Mouse (Mus musculus): ENCODE data around the gene Tmem204. TPM values are rescaled to one million over a fixed set of nuclear protein-coding genes. Genes with fewer than 3 reads are reported as not detected.
A peak's percentile ranks its signal among the peaks of the same experiment; 100 is the strongest.

The Tmem204 gene
- polyA plus RNA-seq, 1 experiment from 2014 or later = 10.7 TPM

DNA sequence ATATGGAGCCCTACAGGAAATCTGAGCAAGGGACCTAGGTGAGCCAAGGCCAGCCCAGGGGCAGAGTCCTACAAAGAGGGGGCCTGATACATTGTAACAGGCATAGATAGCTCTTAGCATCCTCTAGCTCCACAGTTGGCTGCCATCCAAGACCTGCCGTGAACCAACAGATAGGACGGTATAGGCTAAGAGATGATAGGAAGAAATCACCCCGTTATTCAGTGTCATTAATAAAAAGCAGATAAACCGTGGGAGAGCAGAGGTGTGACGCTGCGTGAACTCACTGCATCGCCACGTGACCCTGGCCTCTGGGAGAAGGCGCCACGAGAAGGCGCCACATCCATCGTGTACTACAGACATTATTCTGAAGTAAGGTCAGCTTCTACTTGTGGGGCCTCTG lies 19.5 kb downstream of the Tmem204 start:
- no peak overlapping the region for H3K4me2 ChIP-seq (replicated peaks; ENCODE audit: low read depth, low read length)
- no peaks in the 10 kb centered on the region for H3K9me3 ChIP-seq (ENCODE audit: control insufficient read depth, low read length)
- 93% methylated on average over 12 of the region's 12 CpGs for WGBS
- no peaks in the 10 kb centered on the region for H3K27me3 ChIP-seq (ENCODE audit: control insufficient read depth, insufficient read depth, low read length)
- H3K4me3 ChIP-seq (ENCODE audit: low read depth, low read length) = no peak overlapping the region
- no peaks in the 10 kb centered on the region for H3K4me1 ChIP-seq (replicated peaks; ENCODE audit: control insufficient read depth, insufficient read depth, low read length)
- H3K27ac ChIP-seq (ENCODE audit: low read depth, low read length) = no peak overlapping the region
- ATAC-seq (ENCODE audit: low FRiP score) = no peak
- H3K36me3 ChIP-seq (ENCODE audit: control insufficient read depth, insufficient read depth, low read length) = no peaks in the 10 kb centered on the region
- no peak overlapping the region for H3K9ac ChIP-seq (ENCODE audit: low read depth, low read length)
- no peak for DNase-seq (ENCODE audit: low spot score)

DNA sequence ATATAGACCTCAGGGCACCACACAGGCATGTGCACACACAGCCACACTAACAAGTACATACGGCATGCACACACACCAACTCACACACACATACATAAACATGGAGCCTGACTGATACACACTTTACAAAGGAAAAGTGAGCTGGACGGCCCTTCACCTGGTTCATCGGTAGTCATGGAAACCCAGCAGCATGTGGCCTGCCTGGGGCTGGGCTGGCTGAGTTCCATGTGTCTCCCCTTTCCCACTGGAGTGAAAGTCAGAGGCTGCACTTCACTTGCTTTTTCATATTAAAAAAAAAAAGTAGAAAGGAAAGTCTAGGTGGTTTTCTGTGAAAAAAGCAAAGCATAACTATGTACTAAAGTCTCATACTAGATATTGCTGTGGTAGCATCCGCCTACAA lies 20.1 kb downstream of the Tmem204 start:
- H3K4me3 ChIP-seq (ENCODE audit: low read depth, low read length) = no peak overlapping the region
- DNase-seq (ENCODE audit: low spot score) (no peak), ATAC-seq (ENCODE audit: low FRiP score) (no peak)
- no peaks in the 10 kb centered on the region for H3K4me1 ChIP-seq (replicated peaks; ENCODE audit: control insufficient read depth, insufficient read depth, low read length)
- no peak overlapping the region for H3K9ac ChIP-seq (ENCODE audit: low read depth, low read length)
- H3K4me2 ChIP-seq (replicated peaks; ENCODE audit: low read depth, low read length) = no peak overlapping the region
- H3K9me3 ChIP-seq (ENCODE audit: control insufficient read depth, low read length) = no peaks in the 10 kb centered on the region
- 81% methylated on average over 4 of the region's 4 CpGs for WGBS
- no peaks in the 10 kb centered on the region for H3K36me3 ChIP-seq (ENCODE audit: control insufficient read depth, insufficient read depth, low read length)
- H3K27me3 ChIP-seq (ENCODE audit: control insufficient read depth, insufficient read depth, low read length) = no peaks in the 10 kb centered on the region
- H3K27ac ChIP-seq (ENCODE audit: low read depth, low read length) = no peak overlapping the region

DNA sequence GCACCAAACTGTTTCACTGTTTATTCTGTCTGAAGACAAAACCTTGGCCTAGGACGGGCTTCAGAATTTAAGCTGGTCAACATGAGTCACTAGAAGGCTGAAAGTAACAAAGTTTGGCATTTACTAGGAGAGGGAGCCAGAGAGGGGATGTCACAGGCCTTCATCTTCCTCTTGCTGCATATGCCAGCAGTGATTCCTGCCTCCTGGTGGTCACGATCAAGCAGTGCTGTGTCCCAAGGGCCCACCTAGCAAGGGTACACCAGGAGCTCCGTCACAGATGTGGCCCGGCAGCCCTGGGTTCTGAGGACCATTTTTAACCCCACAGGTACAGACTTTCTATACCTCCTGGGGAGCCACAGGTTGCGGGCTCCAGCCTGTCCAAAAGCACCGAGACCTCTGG lies 26.4 kb downstream of the Tmem204 start:
- WGBS = 84% methylated on average over 6 of the region's 6 CpGs

DNA sequence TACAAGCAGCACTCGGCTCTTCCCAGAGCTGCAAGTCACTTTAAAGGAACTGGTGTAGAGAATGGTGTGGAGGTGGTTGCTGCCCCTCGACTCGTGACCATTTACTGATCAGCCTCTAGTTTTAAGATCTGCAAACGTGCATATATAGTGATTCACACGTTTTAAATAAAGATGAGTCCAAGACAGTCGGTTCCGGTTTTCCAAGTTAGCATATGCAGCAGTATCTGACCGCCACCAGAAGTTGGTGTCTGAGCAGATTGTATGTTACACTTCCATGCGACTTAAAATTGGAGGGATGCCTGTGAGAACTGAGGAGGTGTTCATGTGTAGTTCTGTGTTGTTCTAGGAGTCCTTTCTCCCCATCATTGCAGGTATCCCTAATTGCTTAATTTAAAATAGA lies 30.1 kb downstream of the Tmem204 start:
- Histone ChIP-seq H3K9me3 (ENCODE audit: control insufficient read depth, low read length) (no peaks in the 10 kb centered on the region), H3K9ac (ENCODE audit: low read depth, low read length) (no peak overlapping the region), H3K27ac (ENCODE audit: low read depth, low read length) (no peak overlapping the region), H3K4me2 (replicated peaks; ENCODE audit: low read depth, low read length) (no peak overlapping the region), H3K36me3 (ENCODE audit: control insufficient read depth, insufficient read depth, low read length) (no peaks in the 10 kb centered on the region), H3K4me3 (ENCODE audit: low read depth, low read length) (no peak overlapping the region), H3K4me1 (replicated peaks; ENCODE audit: control insufficient read depth, insufficient read depth, low read length) (no peaks in the 10 kb centered on the region), H3K27me3 (ENCODE audit: control insufficient read depth, insufficient read depth, low read length) (no peaks in the 10 kb centered on the region)
- ATAC-seq (ENCODE audit: low FRiP score) (no peak), DNase-seq (ENCODE audit: low spot score) (no peak)
- 84% methylated on average over 9 of the region's 9 CpGs for WGBS

More for the DNA sequence above, 26.4 kb downstream of the Tmem204 start:
- no peak overlapping the region for H3K4me2 ChIP-seq (replicated peaks; ENCODE audit: low read depth, low read length)
- no peaks in the 10 kb centered on the region for H3K4me1 ChIP-seq (replicated peaks; ENCODE audit: control insufficient read depth, insufficient read depth, low read length)
- no peak overlapping the region for H3K9ac ChIP-seq (ENCODE audit: low read depth, low read length)
- H3K9me3 ChIP-seq (ENCODE audit: control insufficient read depth, low read length) = no peaks in the 10 kb centered on the region
- DNase-seq (ENCODE audit: low spot score) (no peak), ATAC-seq (ENCODE audit: low FRiP score) (no peak)
- no peak overlapping the region for H3K4me3 ChIP-seq (ENCODE audit: low read depth, low read length)
- H3K36me3 ChIP-seq (ENCODE audit: control insufficient read depth, insufficient read depth, low read length) = no peaks in the 10 kb centered on the region
- no peak overlapping the region for H3K27ac ChIP-seq (ENCODE audit: low read depth, low read length)
- H3K27me3 ChIP-seq (ENCODE audit: control insufficient read depth, insufficient read depth, low read length) = no peaks in the 10 kb centered on the region

DNA sequence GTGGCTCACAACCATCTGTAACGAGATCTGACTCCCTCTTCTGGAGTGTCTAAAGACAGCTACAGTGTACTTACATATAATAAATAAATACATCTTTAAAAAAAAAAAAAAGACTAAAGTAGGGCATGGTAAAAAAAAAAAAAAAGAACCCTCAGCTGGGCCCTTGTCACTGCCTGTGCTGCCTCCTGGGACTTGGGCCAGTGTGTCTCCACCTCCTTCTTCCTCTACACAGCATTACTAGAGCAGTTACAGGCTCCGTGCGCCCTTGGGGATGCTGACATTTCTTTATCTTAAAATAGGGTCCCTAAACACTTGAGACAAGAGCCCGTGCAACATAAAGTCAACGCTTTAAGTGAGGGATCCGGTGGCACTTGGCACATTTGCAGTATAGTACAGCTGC lies 36.2 kb downstream of the Tmem204 start:
- Histone ChIP-seq H3K9ac (ENCODE audit: low read depth, low read length) (no peak overlapping the region), H3K4me2 (replicated peaks; ENCODE audit: low read depth, low read length) (no peak overlapping the region), H3K36me3 (ENCODE audit: control insufficient read depth, insufficient read depth, low read length) (no peaks in the 10 kb centered on the region), H3K27me3 (ENCODE audit: control insufficient read depth, insufficient read depth, low read length) (no peaks in the 10 kb centered on the region), H3K27ac (ENCODE audit: low read depth, low read length) (no peak overlapping the region), H3K9me3 (ENCODE audit: control insufficient read depth, low read length) (no peaks in the 10 kb centered on the region), H3K4me3 (ENCODE audit: low read depth, low read length) (no peak overlapping the region), H3K4me1 (replicated peaks; ENCODE audit: control insufficient read depth, insufficient read depth, low read length) (no peaks in the 10 kb centered on the region)
- no peak for DNase-seq (ENCODE audit: low spot score)
- 97% methylated on average over 5 of the region's 6 CpGs for WGBS
- no peak for ATAC-seq (ENCODE audit: low FRiP score)

DNA sequence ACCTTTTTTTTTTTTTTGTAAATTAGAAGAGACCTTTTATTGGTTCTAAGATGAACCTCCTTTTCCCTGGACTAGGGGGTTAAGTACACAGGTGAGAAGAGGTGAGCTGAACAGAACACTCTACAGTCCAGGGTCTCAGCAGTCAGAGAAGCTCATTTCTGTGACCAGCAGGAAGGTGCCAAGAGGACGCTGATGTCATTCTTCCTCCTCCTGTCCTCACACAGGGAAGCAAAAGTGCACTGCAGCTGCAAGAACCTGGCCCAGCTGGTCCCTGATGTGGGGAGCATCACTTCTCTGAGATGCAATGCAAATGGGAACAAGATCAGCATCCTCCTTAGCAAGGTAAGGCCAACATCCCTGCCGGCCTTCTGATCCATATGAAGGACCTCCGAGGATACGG lies 38.1 kb downstream of the Tmem204 start:
- Histone ChIP-seq H3K9me3 (ENCODE audit: control insufficient read depth, low read length) (no peaks in the 10 kb centered on the region), H3K36me3 (ENCODE audit: control insufficient read depth, insufficient read depth, low read length) (no peaks in the 10 kb centered on the region), H3K9ac (ENCODE audit: low read depth, low read length) (no peak overlapping the region), H3K4me1 (replicated peaks; ENCODE audit: control insufficient read depth, insufficient read depth, low read length) (no peaks in the 10 kb centered on the region), H3K27me3 (ENCODE audit: control insufficient read depth, insufficient read depth, low read length) (no peaks in the 10 kb centered on the region), H3K4me3 (ENCODE audit: low read depth, low read length) (no peak overlapping the region), H3K4me2 (replicated peaks; ENCODE audit: low read depth, low read length) (no peak overlapping the region), H3K27ac (ENCODE audit: low read depth, low read length) (no peak overlapping the region)
- 88% methylated on average over 4 of the region's 4 CpGs for WGBS
- no peak for DNase-seq (ENCODE audit: low spot score)
- ATAC-seq (ENCODE audit: low FRiP score) = no peak

DNA sequence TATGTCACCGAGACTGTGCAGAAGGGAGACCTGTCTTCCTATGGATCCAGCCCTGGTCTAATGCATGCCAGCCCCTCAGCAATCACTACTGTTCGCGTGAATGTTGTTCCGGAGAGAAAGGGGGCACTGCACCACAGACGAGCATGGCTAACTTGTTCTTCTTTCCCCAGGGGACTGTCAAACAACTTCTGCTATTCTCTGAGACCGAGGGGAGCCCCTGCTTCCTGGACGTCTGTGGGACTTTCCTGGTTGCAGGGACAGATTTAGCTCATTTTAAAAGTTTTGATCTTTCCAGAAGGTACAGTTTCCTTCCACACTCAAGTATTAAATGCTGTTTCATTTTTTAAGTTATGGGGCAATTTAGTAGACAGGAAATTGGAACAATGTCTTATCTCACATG lies 38.5 kb downstream of the Tmem204 start:
- H3K27ac ChIP-seq (ENCODE audit: low read depth, low read length) = no peak overlapping the region
- H3K4me1 ChIP-seq (replicated peaks; ENCODE audit: control insufficient read depth, insufficient read depth, low read length) = no peaks in the 10 kb centered on the region
- no peak overlapping the region for H3K4me2 ChIP-seq (replicated peaks; ENCODE audit: low read depth, low read length)
- 79% methylated on average over 7 of the region's 7 CpGs for WGBS
- no peaks in the 10 kb centered on the region for H3K9me3 ChIP-seq (ENCODE audit: control insufficient read depth, low read length)
- no peak overlapping the region for H3K4me3 ChIP-seq (ENCODE audit: low read depth, low read length)
- H3K36me3 ChIP-seq (ENCODE audit: control insufficient read depth, insufficient read depth, low read length) = no peaks in the 10 kb centered on the region
- ATAC-seq (ENCODE audit: low FRiP score) = no peak
- no peaks in the 10 kb centered on the region for H3K27me3 ChIP-seq (ENCODE audit: control insufficient read depth, insufficient read depth, low read length)
- DNase-seq (ENCODE audit: low spot score) = no peak
- no peak overlapping the region for H3K9ac ChIP-seq (ENCODE audit: low read depth, low read length)

DNA sequence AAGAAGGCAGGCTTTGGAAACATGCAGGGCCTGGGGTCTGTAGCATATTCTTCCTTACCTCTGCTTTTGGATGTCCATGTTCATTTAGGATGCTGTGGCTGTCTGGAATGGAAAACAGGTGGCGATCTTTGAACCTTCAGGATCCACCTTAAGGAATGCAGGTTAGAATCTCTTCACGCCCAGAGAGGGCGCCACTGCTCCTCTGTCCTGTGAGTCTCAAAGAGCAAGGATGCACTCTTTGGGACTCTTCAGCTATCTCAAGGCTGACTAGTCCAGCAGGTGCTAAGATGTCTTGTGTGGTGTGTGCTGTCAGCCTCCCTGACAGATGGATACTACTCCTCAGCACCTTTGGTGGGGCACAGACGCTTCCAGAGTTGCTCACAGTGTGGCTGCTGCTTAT lies 47.2 kb downstream of the Tmem204 start:
- no peak overlapping the region for H3K9ac ChIP-seq (ENCODE audit: low read depth, low read length)
- H3K27me3 ChIP-seq (ENCODE audit: control insufficient read depth, insufficient read depth, low read length) = no peaks in the 10 kb centered on the region
- no peak overlapping the region for H3K4me2 ChIP-seq (replicated peaks; ENCODE audit: low read depth, low read length)
- 68% methylated on average over 4 of the region's 4 CpGs for WGBS
- no peak for ATAC-seq (ENCODE audit: low FRiP score)
- H3K36me3 ChIP-seq (ENCODE audit: control insufficient read depth, insufficient read depth, low read length) = no peaks in the 10 kb centered on the region
- no peak overlapping the region for H3K4me3 ChIP-seq (ENCODE audit: low read depth, low read length)
- H3K27ac ChIP-seq (ENCODE audit: low read depth, low read length) = no peak overlapping the region
- DNase-seq (ENCODE audit: low spot score) = no peak
- no peaks in the 10 kb centered on the region for H3K4me1 ChIP-seq (replicated peaks; ENCODE audit: control insufficient read depth, insufficient read depth, low read length)
- no peaks in the 10 kb centered on the region for H3K9me3 ChIP-seq (ENCODE audit: control insufficient read depth, low read length)

DNA sequence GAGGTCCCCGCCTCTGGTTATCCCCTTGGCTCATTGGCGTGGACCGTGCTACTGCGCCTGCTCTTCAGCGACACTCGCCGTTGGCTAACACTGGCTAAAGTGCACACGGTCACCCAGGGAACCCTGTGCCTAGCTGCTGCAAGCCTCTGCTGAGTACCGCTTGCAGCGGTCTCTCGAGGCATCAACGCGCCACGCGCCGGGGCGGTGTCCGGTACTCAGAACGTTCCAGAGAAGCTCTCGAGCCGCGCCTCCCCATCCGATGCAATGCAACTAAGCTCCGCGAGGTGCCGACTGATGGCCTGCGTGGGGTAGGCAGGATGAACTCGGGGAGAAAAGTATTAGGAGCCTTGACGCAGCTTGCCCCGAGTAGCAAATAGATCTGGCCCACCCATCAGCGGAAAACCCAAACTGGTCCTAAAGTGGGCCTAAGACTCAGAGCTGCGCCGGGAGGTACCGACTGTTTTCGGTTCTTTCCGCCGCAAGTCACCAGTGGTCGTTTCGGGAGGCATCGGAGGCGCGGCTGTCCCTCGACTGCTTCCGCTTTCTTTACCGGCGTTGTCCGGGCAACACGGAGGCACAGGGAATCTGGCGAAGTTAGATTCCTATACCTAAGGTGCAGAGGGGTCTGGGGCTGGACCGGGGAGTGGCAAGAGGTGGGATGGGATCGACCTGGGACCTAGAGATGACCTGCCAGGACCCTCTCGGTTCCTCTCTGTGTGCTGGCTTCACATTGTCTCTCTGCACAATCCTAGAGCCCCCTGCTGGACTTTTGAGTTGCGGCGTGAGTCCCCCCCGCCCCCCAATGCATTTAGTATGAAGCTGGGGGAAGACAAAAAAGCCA lies 66.9 kb downstream of the Tmem204 start:
- Histone ChIP-seq H3K9me3 (ENCODE audit: control insufficient read depth, low read length) (no peaks in the 10 kb centered on the region), H3K4me1 (replicated peaks; ENCODE audit: control insufficient read depth, insufficient read depth, low read length) (no peaks in the 10 kb centered on the region), H3K36me3 (ENCODE audit: control insufficient read depth, insufficient read depth, low read length) (no peaks in the 10 kb centered on the region), H3K27me3 (ENCODE audit: control insufficient read depth, insufficient read depth, low read length) (no peaks in the 10 kb centered on the region), H3K4me3 (ENCODE audit: low read depth, low read length) (peak overlapping the region; percentile 99), H3K4me2 (replicated peaks; ENCODE audit: low read depth, low read length) (peak overlapping the region; percentile 91), H3K27ac (ENCODE audit: low read depth, low read length) (peak overlapping the region; percentile 82), H3K9ac (ENCODE audit: low read depth, low read length) (peak overlapping the region; percentile 77)
- under 1% methylated on average over 55 of the region's 55 CpGs for WGBS
- peak; percentile 63 for DNase-seq (ENCODE audit: low spot score)
- ATAC-seq (ENCODE audit: low FRiP score) = peak; percentile 88

All from hindbrain, embryonic 11.5 days (tissue).